Mouse (Mus musculus) adrenal gland, postnatal 4 days (tissue): ENCODE data around the gene Spef1. TPM values are rescaled to one million over a fixed set of nuclear protein-coding genes. Genes with fewer than 3 reads are reported as not detected.

Experiments used
- DNase-seq, 2 experiments: peaks; one replicate each; pipeline ENCODE4 v3.0.0; 2021 to 2022; ENCODE audit warnings: low spot score in 2 of 2, mixed read lengths in 2 of 2
- total RNA-seq, 2 experiments: library from RNA; stranded (reverse); gene quantifications; 2 replicates each; pipeline ENCODE4 v1.2.3; 2021

The Spef1 gene
- total RNA-seq, 2 experiments from 2014 or later = 5.8 to 6.7 TPM

DNA sequence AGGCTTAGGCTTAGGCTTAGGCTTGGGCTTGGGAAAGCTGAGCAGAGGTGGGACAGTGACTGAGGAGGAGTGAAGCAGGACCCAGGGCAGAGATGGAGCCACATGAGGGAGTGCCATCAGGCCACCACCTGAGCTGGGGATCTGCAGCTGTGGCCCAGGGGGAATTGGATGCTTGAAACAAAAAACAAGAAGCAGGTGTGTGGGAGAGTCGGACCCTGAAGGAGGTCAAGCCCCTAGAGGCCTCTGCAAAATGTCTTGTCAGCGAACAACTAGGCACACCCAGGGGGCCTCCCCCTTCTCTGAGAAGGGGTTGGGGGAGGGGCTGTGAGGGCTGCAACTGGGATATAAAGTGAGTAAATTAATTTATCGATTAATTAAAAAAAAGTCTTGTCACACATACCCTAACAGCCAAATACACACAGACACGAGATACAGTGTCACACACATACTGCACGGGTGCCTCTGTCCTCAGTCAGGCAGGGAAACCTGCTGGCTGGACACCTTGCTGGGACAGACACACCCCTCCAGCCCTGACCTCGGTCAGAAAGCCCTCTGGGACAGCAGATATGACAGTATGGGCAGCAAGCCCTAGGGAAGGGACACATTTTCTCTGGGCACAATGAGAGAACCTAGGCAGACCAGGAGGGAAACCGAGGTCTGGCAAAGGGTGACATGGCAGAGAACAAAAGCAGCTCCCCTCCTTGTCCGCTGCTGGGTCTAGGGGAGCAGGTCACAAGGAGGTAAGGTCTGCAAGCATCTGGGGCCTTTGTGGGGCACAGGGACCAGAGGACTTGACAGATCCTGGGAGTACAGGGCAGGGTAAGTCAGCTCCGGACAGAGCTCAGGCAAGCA, 60.9 kb downstream of the Spef1 start:
- no peak for DNase-seq

DNA sequence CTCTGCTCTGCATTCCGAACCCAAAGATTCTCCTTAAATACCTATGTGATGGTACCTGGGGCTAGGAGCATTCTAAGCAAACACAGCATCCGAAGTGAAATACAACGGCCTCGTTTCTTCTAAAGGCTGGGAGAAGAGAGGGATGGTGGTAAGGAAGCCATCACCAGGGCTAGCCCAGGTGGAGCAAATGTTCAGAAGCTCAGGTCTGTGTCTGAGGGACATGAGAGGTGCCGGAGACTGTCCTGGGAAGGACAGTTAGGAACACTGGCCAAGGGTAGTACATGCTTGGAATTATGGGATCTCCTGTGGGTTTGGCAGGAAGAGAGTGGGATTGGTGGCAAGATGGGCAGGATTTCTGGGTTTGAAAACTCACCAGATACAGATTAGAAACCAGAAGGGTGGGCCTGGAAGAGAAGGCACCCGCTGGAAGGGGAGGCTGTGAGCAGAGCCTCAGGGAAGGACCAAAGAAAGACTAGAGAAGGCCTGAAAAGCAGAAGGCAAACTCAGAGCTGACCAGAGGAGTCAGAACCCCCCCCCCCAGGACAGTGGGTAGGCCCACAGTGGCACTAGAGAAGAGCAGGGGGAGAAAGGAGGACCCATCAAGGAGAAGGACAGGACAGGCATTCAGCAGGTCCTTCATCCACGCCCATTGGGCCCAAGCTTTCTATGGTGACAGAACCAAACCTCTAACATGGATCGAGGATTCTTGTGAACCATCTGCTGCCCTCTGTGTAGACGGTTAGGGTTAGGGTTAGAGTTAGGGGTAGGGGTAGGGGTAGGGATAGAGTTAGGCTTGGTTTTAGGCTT, 61.7 kb downstream of the Spef1 start:
- DNase-seq = no peak

DNA sequence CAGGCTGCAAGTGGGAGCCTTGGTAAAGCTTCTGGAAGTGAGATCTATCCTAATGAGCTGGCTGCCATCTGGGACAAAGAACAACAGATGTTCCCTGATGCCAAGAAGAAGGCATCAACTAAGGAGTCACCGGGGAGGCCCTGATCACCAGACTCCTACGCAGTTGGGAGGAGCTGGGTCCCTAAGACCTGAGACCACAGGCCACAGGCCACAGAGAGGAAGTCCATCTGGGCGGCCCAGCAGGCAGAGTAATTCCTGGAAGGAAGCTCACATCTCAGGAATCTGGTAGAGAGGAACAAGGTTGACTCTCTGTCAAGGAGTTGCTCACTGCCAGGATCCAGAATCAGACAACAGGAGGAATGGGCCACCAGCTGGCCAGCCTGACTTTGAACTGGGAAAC, 62.9 kb downstream of the Spef1 start:
- no peak for DNase-seq

Other genes with a start within 250 kb of the Spef1 start
- 10 to 100 TPM; 10.1 to 11.4 TPM for gene Gfra4, start 144.2 kb downstream of the Spef1 start, total RNA-seq
- 1 to 10 TPM; 5.6 to 6.8 TPM for gene Adam33, start 123.5 kb downstream of the Spef1 start, total RNA-seq
- gene Siglec1, start 100.5 kb downstream of the Spef1 start, total RNA-seq = 1 to 10 TPM; 2.6 to 3.0 TPM
- gene Hspa12b, start 60.0 kb downstream of the Spef1 start, total RNA-seq = 10 to 100 TPM; 20.7 to 23.0 TPM
- gene Gm11037, start 53.8 kb downstream of the Spef1 start, total RNA-seq = not detected
- gene 1700037H04Rik, start 27.2 kb downstream of the Spef1 start, total RNA-seq = 10 to 100 TPM; 42.1 to 47.4 TPM
- gene Cenpb, start 7.2 kb downstream of the Spef1 start, total RNA-seq = 10 to 100 TPM; 81.8 to 84.8 TPM
- gene Cdc25b, start 333 bp downstream of the Spef1 start, total RNA-seq = 10 to 100 TPM; 28.8 to 40.0 TPM
- 10 to 100 TPM; 23.9 to 24.8 TPM for gene Ap5s1, start 19.8 kb upstream of the Spef1 start, total RNA-seq
- 10 to 100 TPM; 33.9 to 35.8 TPM for gene Mavs, start 46.8 kb upstream of the Spef1 start, total RNA-seq
- 10 to 100 TPM; 60.4 to 69.5 TPM for gene Pank2, start 75.2 kb upstream of the Spef1 start, total RNA-seq
- gene Rnf24, start 165.6 kb upstream of the Spef1 start, total RNA-seq = 1 to 10 TPM; 9.4 to 9.7 TPM